Mouse (Mus musculus): ENCODE results near the gene Chp2. TPM values are rescaled to one million over a fixed set of nuclear protein-coding genes. Genes with fewer than 3 reads are reported as not detected.

The Chp2 gene
- 1 to 10 TPM in 1 of 2 experiments, not detected in 1; 2.2 TPM for total RNA-seq (2023)

DNA sequence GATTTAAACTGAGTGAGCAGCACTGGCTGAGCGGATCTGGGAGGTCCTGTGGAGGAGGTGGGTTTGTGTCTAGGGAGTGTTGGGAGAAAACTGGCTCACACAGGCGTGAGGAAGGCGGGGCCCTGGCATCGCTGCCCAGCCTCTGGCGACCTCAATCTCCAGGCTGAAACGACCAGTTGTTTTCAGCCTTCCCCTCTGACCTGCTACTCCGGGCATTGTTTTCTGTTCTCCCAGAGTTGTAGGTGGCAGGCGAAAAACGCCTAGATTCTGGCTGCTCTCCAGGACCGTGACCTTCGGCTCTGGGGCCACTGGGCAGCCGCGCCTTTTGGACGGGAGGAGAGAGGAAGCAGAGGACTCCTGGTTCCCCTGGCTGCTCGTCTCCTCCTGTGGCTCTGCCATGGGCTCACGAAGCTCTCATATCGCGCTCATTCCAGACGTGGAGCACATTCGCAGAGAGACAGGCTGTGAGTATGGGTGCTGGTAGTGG is at the start of gene Chp2:
Chp2 (plus strand) TSS at position 182 of the 487 bp plus-strand sequence.

GRCm38 (mm10) chr7:122186043-122186442 is 33.3 kb upstream of the Chp2 start, which contains the start of gene Ern2:
TSS of gene Ern2 (minus strand) at chr7:122186207.

Other genes starting within 250 kb of the Chp2 start
- gene Cog7, start 237.8 kb upstream of the Chp2 start, total RNA-seq (2023): 10 to 100 TPM; 10.2 to 10.3 TPM
- 10 to 100 TPM; 13.0 to 13.1 TPM for gene Gga2, start 198.3 kb upstream of the Chp2 start, total RNA-seq (2023)
- gene Ubfd1, start 152.3 kb upstream of the Chp2 start, total RNA-seq (2023): 10 to 100 TPM; 45.8 to 48.6 TPM
- gene Ears2, start 152.2 kb upstream of the Chp2 start, total RNA-seq (2023): 10 to 100 TPM; 22.5 to 22.6 TPM
- 10 to 100 TPM; 76.2 to 90.1 TPM for gene Ndufab1, start 117.6 kb upstream of the Chp2 start, total RNA-seq (2023)
- 1 to 10 TPM; 5.9 to 6.1 TPM for gene Palb2, start 86.5 kb upstream of the Chp2 start, total RNA-seq (2023)
- gene Dctn5, start 86.5 kb upstream of the Chp2 start, total RNA-seq (2023): 10 to 100 TPM; 78.6 to 82.0 TPM
- gene Plk1, start 60.1 kb upstream of the Chp2 start, total RNA-seq (2023): 1 to 10 TPM; 6.9 to 8.6 TPM
- not detected for gene Ern2, start 33.3 kb upstream of the Chp2 start, total RNA-seq (2023)
- 100 to 1,000 TPM; 144 to 145 TPM for gene Prkcb, start 69.3 kb downstream of the Chp2 start, total RNA-seq (2023)